Comparison of ENCODE assay signal across 7 mouse cellular contexts in the genomic region with DNA sequence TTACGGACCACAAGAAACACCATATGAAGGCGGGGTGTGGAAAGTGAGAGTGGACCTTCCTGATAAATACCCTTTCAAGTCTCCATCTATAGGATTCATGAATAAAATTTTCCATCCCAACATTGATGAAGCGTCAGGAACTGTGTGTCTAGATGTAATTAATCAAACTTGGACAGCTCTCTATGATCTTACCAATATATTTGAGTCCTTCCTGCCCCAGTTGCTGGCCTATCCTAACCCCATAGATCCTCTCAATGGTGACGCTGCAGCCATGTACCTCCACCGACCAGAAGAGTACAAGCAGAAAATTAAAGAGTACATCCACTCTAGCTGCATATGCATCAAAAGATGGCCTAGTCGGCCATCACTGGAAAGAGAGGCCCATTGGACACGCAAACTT.
A peak's percentile ranks its signal among the peaks of the same experiment; 100 is the strongest.
DNase-seq lines count a peak whose midpoint lies in the region; ATAC-seq and TF ChIP-seq lines count a peak whose summit lies in the region.
"Not testable (repeated sequence)": the region's sequence is repeated elsewhere in the genome, so short reads cannot be mapped to it uniquely, and the experiment has no call there.

No protein-coding gene starts in this region.

- TF ChIP-seq CTCF in heart, postnatal 0 days (IDR thresholded peaks at IDR 0.05; ENCODE audit: low read depth); intestine, postnatal 0 days (IDR thresholded peaks at IDR 0.05; ENCODE audit: low read depth): not testable (repeated sequence)

- H3K9me3 ChIP-seq in embryonic facial prominence, embryonic 11.5 days (replicated peaks; ENCODE audit: control insufficient read depth, low read length); forebrain, embryonic 16.5 days (ENCODE audit: control insufficient read depth, low read length); heart, postnatal 0 days (replicated peaks; ENCODE audit: control insufficient read depth, low read length); intestine, postnatal 0 days (ENCODE audit: control insufficient read depth); limb, embryonic 14.5 days (ENCODE audit: control insufficient read depth, low read length); lung, embryonic 15.5 days; neural tube, embryonic 12.5 days: not testable (repeated sequence)

- H3K36me3 ChIP-seq in embryonic facial prominence, embryonic 11.5 days (replicated peaks; ENCODE audit: control insufficient read depth, insufficient read depth, low read depth, low read length); forebrain, embryonic 16.5 days (ENCODE audit: control insufficient read depth, insufficient read depth); heart, postnatal 0 days (replicated peaks; ENCODE audit: control insufficient read depth, insufficient read depth, low read length); intestine, postnatal 0 days (ENCODE audit: control insufficient read depth, insufficient read depth); limb, embryonic 14.5 days (ENCODE audit: control insufficient read depth, insufficient read depth, low read length); lung, embryonic 15.5 days; neural tube, embryonic 12.5 days: not testable (repeated sequence)

- DNase-seq in embryonic facial prominence, embryonic 11.5 days (ENCODE audit: low spot score); heart, postnatal 0 days (ENCODE audit: low spot score); limb, embryonic 14.5 days (ENCODE audit: low spot score): not testable (repeated sequence)

- peak overlapping the region; percentile 46; the same call in 1 of the 2 replicates for H3K4me2 ChIP-seq in embryonic facial prominence, embryonic 11.5 days (ENCODE audit: low read depth, low read length)
- peak overlapping the region; percentile 51 for H3K4me2 ChIP-seq in forebrain, embryonic 16.5 days (ENCODE audit: low read length)
- H3K4me2 ChIP-seq in heart, postnatal 0 days (ENCODE audit: low read depth, low read length) = peak overlapping the region; percentile 59
- peak overlapping the region; percentile 79 for H3K4me2 ChIP-seq in intestine, postnatal 0 days (replicated peaks; ENCODE audit: low read depth)
- peak overlapping the region; percentile 52 for H3K4me2 ChIP-seq in limb, embryonic 14.5 days (replicated peaks; ENCODE audit: low read depth, low read length, severe bottlenecking)
- H3K4me2 ChIP-seq in lung, embryonic 15.5 days = peak overlapping the region; percentile 69
- peak overlapping the region; percentile 61 for H3K4me2 ChIP-seq in neural tube, embryonic 12.5 days (replicated peaks)

- H3K4me1 ChIP-seq in embryonic facial prominence, embryonic 11.5 days (ENCODE audit: control insufficient read depth, insufficient read depth, low read length); forebrain, embryonic 16.5 days (replicated peaks; ENCODE audit: control insufficient read depth, insufficient read depth, low read length); heart, postnatal 0 days (ENCODE audit: control insufficient read depth, insufficient read depth); intestine, postnatal 0 days (replicated peaks; ENCODE audit: control insufficient read depth, insufficient read depth, low read length); limb, embryonic 14.5 days (ENCODE audit: control insufficient read depth, insufficient read depth, low read length); lung, embryonic 15.5 days; neural tube, embryonic 12.5 days: not testable (repeated sequence)

- WGBS in embryonic facial prominence, embryonic 11.5 days = 54% methylated on average over 7 of the region's 7 CpGs
- 49% methylated on average over 7 of the region's 7 CpGs for WGBS in forebrain, embryonic 16.5 days
- WGBS in heart, postnatal 0 days = 43% methylated on average over 7 of the region's 7 CpGs
- 46% methylated on average over 7 of the region's 7 CpGs for WGBS in intestine, postnatal 0 days
- 39% methylated on average over 7 of the region's 7 CpGs for WGBS in limb, embryonic 14.5 days
- 45% methylated on average over 7 of the region's 7 CpGs for whole genome bisulfite sequencing in lung, embryonic 15.5 days
- WGBS in neural tube, embryonic 12.5 days = 39% methylated on average over 7 of the region's 7 CpGs

- not testable (repeated sequence) for TF ChIP-seq EP300 in heart, postnatal 0 days (IDR thresholded peaks at IDR 0.05; ENCODE audit: low read depth)

- not testable (repeated sequence) for ATAC-seq in embryonic facial prominence, embryonic 11.5 days (replicated peaks; ENCODE audit: insufficient number of reproducible peaks, low FRiP score, low TSS enrichment, low read depth); heart, postnatal 0 days (ENCODE audit: insufficient read depth, low read depth); intestine, postnatal 0 days; limb, embryonic 14.5 days (ENCODE audit: low FRiP score, low read depth); lung, embryonic 15.5 days (ENCODE audit: borderline replicate concordance, extremely low read depth, low FRiP score, low TSS enrichment)
- peak; percentile 19 for ATAC-seq in forebrain, embryonic 16.5 days
- ATAC-seq in neural tube, embryonic 12.5 days (ENCODE audit: low FRiP score, low read depth) = peak; percentile 62

- not testable (repeated sequence) for H3K4me3 ChIP-seq in embryonic facial prominence, embryonic 11.5 days (ENCODE audit: low read depth, low read length)
- peak overlapping the region; percentile 45 for H3K4me3 ChIP-seq in forebrain, embryonic 16.5 days (replicated peaks; ENCODE audit: low read length)
- H3K4me3 ChIP-seq in heart, postnatal 0 days (ENCODE audit: low read depth, low read length) = peak overlapping the region; percentile 49
- peak overlapping the region; percentile 40 for H3K4me3 ChIP-seq in intestine, postnatal 0 days (ENCODE audit: low read depth, low read length)
- H3K4me3 ChIP-seq in limb, embryonic 14.5 days (replicated peaks; ENCODE audit: low read length) = peak overlapping the region; percentile 42
- H3K4me3 ChIP-seq in lung, embryonic 15.5 days = peak overlapping the region; percentile 48
- H3K4me3 ChIP-seq in neural tube, embryonic 12.5 days = peak overlapping the region; percentile 44

- not testable (repeated sequence) for H3K27ac ChIP-seq in embryonic facial prominence, embryonic 11.5 days (replicated peaks; ENCODE audit: low read depth, low read length); forebrain, embryonic 16.5 days (ENCODE audit: low read length); heart, postnatal 0 days (ENCODE audit: low read depth); intestine, postnatal 0 days (ENCODE audit: low read depth, low read length); limb, embryonic 14.5 days (replicated peaks; ENCODE audit: low read depth, low read length); lung, embryonic 15.5 days; neural tube, embryonic 12.5 days

- TF ChIP-seq POLR2A in limb, embryonic 14.5 days (IDR thresholded peaks at IDR 0.05; ENCODE audit: borderline replicate concordance, extremely low read depth, insufficient read depth, insufficient read length) = not testable (repeated sequence)

- not testable (repeated sequence) for H3K9ac ChIP-seq in embryonic facial prominence, embryonic 11.5 days (replicated peaks; ENCODE audit: low read length); forebrain, embryonic 16.5 days (replicated peaks; ENCODE audit: low read depth, low read length); heart, postnatal 0 days (replicated peaks; ENCODE audit: low read depth, low read length); intestine, postnatal 0 days (ENCODE audit: low read depth, low read length); lung, embryonic 15.5 days; neural tube, embryonic 12.5 days
- H3K9ac ChIP-seq in limb, embryonic 14.5 days (ENCODE audit: low read depth, low read length, severe bottlenecking) = peak overlapping the region; percentile 66; the same call in 1 of the 2 replicates

- not testable (repeated sequence) for H3K27me3 ChIP-seq in embryonic facial prominence, embryonic 11.5 days (ENCODE audit: control insufficient read depth, insufficient read depth, low read length); forebrain, embryonic 16.5 days (replicated peaks; ENCODE audit: control insufficient read depth, insufficient read depth, low read length); heart, postnatal 0 days (ENCODE audit: control insufficient read depth, insufficient read depth, low read length); intestine, postnatal 0 days (replicated peaks; ENCODE audit: control insufficient read depth, insufficient read depth, low read length); limb, embryonic 14.5 days (ENCODE audit: control insufficient read depth, insufficient read depth, low read length); lung, embryonic 15.5 days; neural tube, embryonic 12.5 days (replicated peaks)
